Mouse (Mus musculus): ENCODE results near the gene Slc35e4.
A peak's percentile ranks its signal among the peaks of the same experiment; 100 is the strongest.

Gene Slc35e4

DNA sequence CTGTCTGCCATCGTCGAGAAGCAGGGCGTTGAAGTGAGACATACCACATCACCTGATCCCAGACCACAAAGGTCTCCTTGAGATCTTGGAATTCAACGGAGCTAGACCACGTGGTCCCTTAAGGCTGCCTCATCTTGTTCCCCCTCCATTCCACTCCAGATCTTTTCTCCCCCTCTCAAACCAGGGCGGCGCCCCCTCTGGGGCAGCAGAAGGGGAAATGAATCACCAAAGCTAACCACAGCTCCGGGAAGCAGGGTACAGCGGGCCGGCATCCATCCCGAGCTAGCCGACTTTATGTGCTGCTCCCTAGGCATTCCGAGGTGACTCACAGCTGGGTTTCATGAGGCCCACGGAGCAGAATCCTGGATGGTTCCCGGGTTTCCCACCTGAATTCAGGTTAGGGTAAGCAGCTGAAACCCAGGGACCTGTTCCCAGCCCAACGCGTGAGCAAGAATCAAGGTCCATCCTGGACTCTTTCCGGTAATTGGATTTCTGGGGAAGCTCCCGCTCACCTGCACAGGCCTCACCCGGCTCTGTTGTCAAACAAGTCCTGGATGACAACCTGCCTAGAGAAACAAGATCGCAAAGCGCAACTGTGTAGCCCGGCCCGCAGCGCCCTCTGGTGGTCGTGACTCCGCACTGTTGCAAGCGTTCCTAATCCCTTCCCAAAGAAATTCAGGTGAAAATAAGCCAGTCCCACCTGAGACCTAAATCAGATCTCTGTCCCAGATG, at the start of gene Slc35e4:
Slc35e4 (minus strand) TSS at position 556 of the 732 bp plus-strand sequence.
- DNase-seq (ENCODE audit: low read depth, low spot score), result peak; percentile 90

DNA sequence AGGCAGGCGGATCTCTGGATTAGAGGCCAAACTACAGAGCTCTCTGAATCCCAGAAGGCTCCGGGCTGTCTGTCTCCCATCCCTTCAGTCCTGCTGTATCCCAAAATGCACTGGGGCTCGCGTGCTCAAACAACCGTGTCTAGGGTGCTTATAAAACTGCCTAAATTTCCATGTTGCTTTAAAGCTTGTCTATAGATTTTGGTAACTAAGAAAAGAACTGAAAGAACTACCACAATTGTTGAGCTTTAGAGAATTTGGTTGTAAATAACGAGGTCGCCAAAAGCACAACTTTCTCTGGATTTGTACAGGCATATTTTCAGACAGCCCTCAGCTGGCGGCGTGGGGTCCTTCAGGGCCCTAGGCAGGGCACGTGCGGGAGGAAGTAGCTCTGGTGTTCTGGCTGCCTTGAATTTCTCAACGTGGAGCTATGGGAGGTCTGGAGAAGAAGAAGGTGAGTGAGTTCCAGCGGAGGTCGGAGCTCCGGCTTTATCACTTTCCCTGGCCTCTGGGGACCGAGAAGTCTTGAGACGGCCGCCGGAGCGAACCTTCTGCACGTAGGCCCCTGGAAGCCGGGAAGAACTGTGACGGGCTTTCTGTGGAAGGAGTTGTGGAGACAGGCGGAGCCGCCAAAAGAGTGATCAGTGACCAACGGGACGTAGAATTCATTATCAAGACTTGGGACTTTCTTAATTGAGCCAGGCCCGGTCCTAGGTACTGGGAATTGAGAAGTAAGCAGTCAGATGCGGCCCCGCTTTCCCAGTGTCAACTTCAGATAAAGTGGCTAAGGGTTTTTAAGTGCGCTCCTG, 49.3 kb upstream of the Slc35e4 start, which contains the start of gene Pes1:
Pes1 (plus strand) TSS at position 366 of the 806 bp plus-strand sequence.
- peak; percentile 96 for DNase-seq (ENCODE audit: low read depth, low spot score)

DNA sequence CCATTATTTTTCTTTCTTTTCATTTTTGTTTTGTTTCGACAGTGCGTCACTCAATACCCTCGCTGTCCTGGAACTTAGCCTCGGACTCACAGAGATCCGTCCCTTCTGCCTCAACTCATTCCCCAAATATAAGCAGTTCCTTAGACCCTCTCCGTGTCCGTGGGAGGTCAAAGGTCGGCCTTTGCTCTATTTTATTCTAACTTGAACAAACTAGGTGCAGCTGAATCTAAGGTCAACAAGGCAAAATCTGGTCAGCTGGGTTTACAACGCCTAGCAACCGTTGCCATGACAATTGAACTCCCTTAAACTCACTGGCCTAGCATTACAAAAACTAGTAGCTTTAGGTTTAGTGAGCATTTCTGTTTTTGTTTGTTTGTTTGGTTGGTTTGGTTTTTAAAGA, 48.7 kb upstream of the Slc35e4 start:
- DNase-seq (ENCODE audit: low read depth, low spot score), result peak; percentile 90

DNA sequence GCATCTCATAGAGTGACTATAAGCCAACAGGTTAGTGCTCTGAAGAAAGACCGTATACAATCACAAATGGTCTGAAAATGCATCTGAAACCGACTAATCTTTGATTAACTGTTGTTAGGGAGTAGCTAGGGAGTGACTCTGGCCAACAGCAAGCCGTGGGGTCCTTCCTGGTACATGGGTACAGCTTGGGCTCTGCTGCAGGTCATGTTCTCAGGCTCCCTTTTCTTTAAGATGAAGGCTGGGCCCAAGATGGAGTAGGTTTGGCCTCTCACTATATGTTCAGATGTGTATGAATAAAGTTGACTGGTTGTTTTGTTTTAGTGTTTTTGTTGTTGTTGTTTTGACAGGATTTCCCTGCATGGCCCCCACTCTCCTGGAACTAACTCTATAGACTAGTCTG, 47.3 kb upstream of the Slc35e4 start:
- no peak for DNase-seq (ENCODE audit: low read depth, low spot score)

DNA sequence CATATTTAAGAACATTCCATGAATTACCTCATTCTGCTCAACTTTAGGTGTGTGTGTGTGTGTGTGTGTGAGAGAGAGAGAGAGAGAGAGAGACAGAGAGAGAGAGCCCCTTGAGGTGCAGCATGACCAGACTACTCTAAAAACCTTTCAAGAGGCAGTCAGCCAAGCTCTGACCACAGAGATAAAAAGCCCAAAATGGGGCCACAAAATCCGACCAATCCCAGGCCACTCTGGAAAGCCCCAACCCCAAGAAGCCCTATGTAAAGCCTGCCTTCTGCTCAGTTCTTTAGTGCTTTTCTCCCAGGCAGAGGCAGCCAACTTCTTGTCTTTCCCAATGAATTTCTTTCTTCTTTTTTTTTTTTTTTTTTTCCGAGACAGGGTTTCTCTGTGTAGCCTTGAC, 46.4 kb upstream of the Slc35e4 start:
- DNase-seq (ENCODE audit: low read depth, low spot score), result no peak

DNA sequence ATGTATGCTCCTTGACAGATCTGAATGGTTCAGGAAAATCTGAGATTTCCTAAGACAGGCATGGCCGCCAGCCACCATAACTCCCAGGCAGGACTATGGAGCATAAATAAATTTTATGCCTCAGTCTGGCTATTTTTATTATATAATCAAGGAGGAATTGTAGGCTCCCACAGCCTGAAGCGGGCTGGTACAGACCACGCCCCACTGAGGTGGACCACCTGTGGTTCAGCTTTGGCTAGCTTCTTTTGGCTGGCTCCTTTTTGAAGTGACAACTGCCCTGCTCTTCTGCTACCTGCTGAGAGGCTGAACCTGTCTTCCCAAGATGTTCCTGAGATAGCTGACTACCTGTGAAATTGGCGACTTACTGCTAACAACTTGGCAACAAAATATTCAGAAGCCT, 40.9 kb upstream of the Slc35e4 start:
- DNase-seq (ENCODE audit: low read depth, low spot score), result peak; percentile 87

DNA sequence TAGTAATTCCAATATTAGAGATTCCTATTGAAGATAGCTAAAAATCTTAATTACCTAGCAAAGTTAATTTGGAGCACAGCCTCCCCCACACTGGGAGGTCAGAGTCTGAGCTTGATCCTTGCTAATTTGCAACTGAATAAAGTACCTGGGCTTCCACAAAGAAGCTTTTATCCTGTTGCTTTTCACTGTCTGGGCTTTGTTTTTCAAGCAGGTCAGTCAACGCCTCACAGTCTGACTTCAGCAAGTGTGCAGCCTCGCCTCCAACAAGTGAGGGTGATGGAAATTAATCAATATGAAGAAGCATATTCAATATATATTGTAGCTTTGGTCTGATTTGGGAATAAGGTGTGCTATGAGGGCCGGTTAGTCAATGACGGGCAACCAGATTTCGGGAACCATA, 40.4 kb upstream of the Slc35e4 start:
- DNase-seq (ENCODE audit: low read depth, low spot score), result peak; percentile 88

DNA sequence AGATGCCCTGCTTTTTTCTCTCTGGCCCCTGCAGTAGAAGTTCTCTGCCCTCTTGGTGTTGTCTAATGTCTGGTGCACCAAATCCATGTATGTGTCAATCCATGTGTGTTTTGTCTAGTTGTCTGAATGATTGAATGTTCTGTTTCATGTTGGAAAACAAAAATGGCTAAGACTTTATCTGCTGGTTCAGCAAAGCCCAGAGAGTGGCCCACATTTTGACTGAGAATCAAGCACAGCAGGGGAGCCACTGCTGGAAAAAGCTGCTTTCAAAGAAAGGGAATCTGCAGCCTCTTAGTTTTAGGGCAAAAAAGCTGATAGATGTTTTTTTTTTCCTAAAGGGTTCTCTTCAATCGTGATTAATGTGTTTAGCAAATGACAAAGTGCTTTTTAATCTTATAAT, 31.9 kb upstream of the Slc35e4 start:
- no peak for DNase-seq (ENCODE audit: low read depth, low spot score)

DNA sequence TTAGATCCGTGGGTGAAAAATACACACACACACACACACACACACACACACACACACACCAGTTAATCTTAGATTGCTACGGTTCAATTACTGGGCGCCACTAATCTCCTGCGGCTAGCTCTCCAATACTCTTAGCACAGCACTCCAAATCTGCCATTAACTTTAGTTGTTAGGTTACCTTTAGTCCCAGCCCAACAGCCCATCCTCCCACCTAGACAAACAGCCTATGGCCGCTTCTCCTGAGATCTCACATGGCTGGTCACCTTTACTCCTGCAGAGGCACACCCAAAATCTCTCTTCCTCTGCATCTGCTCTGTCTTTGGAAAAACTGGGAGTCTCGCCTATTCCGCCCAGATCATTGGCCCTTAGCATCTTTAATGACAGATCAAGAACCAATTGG, 26.9 kb upstream of the Slc35e4 start:
- no peak for DNase-seq (ENCODE audit: low read depth, low spot score)

DNA sequence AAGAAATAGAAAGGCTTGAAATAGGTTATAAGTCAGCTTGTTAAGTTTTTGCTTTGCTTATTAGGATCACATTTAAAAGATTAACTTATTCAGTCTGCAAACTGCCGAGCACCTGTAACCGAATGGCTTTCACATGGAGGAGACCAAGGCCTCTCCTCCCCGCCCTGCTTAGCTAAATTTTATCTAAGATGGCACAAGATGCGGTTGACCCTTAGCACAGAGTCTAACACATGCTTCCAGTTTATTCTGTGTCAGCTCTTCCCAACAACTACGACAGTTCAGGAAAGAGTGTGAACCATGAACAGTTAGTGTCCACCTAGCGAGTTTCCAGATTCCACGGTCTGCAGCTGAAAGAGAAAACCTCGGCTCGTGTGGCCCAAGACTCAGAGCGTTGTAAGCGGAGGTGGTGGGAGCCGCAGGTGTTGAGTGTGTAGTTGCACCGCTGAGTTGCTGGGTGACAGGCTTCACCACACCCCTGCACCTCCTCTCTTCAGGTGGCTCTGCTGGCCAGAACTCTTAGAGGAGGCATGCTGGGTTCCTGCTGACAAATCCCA, 22.9 kb upstream of the Slc35e4 start:
- DNase-seq (ENCODE audit: low read depth, low spot score), result no peak

DNA sequence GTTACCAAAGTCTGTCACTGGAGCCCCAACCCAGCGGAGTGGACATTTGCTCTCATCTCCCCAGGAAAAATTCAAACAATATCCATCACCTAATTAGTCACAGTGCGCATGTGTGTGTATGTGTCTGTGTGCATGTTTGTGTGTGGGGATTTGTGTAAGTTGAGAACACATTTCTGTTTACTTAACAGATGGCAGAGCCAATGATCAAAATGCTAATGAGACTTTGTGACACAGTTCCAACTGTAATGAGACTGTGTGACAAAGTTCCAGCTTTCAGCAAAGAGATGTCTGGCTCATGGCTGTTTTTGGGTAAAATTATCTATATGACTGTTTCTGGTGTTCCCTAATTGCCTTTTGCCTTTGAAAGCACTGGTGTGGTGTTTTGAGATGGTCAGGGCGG, 21.9 kb upstream of the Slc35e4 start:
- DNase-seq (ENCODE audit: low read depth, low spot score), result no peak

DNA sequence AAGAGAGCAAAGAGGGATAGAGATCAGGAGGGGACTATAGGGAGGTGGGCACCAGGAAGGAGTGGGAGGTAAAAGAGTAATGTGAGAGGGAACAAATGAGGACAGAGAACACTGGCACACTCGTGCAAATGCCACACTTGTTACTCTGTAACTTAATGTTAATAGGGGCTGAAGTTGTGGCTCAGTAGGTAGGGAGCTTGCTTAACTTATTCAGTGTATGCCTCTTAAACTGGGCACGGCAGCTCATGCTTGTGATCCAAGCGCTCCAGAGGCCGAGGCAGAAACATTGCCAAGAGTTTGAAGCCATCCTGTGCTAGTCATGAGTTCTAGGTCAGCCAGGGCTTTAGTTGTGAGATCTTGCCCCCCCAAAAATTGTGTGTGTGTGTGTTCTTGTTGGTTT, 20.7 kb upstream of the Slc35e4 start:
- no peak for DNase-seq (ENCODE audit: low read depth, low spot score)

DNA sequence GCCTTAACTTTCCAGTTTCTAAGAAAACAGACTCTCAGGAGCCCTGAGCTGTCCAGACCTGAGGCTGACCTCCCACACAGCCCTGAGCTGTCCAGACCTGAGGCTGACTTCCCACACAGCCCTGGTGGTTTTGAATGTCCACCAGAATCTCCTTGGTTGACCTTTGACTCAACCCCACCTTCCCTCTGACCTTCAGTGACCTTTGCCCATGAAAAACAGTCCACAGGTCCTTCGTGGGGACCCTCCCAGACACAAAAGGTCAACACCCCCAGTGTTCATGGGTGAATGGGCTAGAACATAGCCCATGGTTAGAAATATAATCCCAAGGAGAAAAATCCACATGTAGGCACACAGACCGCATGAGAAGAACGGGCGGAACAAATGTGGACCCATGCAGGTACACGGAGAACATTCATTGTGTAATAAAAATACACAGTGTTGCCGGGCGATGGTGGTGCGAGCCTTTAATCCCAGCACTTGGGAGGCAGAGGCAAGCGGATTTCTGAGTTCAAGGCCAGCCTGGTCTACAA, 19.4 kb upstream of the Slc35e4 start:
- DNase-seq (ENCODE audit: low read depth, low spot score), result no peak

DNA sequence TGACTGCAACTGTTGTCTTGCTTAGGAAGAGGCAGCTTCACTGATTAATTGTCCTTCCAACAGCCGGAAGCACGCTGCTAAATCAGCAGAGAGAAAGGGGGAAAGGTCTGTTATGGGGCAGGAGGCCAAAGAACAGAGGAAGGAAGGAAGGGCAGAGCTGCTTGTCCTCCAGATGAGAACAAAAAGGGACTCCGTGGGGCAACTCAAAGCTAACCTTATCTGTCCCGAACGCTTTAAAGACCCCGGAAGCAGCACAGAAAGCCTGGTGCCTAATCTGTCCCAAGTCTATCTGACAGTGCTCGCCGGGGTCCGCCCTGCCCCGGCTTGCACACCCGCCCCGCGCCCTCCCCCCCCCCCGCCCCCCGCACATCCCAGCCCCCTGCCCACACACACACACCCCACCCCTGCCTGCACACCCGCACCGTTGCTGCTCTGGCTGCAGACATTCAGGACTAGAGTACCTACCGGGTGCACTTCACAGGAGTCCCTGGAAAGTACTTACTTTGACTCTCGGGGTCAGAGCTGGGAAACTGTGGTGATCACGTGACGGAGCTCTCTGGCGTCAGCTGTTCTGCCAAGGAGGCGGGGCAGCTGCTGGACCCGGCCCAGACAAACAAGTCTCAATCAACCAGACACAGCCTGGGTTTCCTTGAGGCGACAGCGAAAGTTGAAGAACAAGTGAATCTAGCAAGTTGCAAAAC, 17.2 kb upstream of the Slc35e4 start, which contains the start of gene Tcn2:
Tcn2 (minus strand) TSS at position 649 of the 701 bp plus-strand sequence.
- DNase-seq (ENCODE audit: low read depth, low spot score), result peak; percentile 89

DNA sequence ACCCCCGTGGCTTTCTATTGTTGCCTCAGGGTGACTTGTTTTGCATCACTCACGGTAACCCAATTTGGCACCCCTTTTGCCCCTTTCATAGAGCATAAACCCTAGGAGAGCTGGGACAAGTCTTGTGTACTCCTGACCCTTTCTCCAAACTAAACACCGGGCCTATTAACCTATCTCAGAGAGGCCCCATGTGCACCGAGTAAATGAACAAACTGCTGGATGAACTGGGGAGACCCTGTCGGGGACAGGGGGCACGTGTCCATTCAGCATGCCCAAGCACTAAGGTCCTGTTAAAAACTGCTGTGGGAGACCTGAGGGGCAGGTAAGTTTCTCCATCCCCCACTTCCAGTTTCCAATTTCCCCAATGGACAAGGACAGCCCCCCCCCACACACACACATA, 16.5 kb upstream of the Slc35e4 start:
- no peak for DNase-seq (ENCODE audit: low read depth, low spot score)

DNA sequence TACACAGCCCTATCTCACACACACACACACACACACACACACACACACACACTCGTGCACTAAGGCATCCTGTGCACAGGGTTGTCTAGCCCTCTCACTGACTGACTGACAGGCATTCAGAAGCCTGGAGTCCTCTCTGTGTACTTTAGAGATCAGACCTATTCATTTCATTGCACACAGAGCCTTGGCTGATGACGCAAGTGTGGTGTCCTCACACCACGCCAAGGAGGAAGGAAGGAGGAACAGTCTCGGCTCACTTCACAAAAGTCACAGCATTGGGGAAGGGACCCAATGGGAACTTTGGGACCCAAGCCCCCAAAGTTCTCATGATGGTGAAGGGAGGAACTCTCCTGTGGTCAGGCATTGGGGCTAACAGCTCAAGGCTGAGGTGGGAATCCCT, 15.6 kb upstream of the Slc35e4 start:
- DNase-seq (ENCODE audit: low read depth, low spot score), result no peak

DNA sequence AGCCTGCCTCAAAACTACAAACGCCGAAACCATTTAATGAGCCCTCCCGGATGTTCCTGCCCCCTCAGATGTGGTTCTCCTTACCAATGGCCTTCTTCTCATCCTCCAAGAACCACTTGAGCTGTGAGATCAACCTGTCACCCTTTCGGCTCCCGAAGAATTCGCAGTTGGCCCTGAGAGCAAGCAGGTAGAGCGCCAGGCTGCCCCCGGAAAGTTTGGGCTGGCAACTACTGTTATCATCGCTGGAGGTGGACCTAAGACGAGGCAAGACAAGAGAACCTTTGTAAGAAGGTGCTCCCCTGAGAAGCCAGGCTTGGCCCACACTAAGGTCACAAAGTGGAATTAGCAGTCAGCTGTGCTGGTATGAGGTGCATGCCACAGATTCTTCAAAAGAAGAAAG, 11.5 kb upstream of the Slc35e4 start:
- no peak for DNase-seq (ENCODE audit: low read depth, low spot score)

DNA sequence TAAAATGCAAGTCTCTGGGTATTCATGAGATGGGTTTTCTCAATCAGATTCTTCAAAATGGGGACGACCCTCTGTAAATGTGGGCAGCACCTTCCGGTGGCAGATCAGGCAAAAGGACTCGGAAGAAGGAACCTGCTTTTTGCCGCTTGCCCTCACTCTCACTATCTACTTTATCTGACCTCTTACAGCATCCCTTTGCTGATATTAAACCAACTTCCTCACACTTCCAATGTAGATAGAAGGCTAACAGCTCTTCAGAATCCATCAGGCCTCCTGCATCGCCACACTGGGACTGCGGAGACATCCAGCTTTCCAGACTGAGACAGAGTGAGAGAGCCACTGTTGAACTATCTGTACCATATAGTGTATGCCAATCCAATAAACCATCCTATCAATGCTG, 8.3 kb upstream of the Slc35e4 start:
- DNase-seq (ENCODE audit: low read depth, low spot score), result no peak

DNA sequence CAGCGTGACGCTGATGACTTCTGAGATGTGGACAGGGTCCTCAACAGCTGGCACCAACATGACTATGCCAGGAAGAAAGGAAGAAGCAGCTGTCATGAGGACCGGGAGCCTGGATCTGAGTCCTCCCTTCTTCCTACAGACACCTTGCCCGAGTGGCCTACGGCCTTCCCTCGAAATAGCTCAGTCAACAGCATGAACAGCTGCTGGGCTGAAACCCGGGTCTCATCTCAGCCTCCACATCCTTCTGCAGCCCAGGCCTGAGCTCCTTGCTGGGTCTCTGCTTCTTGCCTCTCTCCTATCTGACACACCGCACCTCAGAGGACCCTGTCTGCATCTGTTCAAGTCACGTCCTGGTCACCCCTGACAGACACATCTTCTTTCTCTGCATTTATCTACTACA, 7.7 kb upstream of the Slc35e4 start:
- DNase-seq (ENCODE audit: low read depth, low spot score), result no peak

DNA sequence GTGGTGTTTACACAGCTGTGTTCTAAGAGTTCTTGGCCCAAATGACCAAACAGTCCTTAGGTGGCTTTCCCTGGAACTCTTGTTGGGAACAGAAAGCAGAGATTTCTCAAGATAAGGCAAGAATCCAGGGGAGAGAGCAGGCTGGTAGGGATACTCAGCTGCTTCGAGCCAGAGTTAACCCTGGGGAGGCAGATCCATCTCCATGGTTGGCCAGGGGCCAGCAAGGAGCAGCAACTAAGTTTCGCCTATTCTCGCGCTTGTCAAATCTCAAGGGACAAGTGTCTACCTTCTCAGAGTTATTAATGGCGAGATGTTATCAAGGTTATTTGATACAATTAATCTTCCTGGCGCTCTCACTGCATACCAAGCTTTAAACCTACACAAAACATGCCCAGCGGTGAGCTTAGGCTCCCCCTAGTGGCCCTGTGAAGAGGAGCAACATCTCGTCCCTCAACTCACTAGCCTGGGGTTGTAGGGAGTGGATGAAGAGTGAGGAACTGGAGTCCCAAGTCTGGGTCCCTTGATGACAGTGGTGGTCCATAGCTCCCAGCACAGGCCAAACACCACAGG, 6.9 kb upstream of the Slc35e4 start:
- peak; percentile 74 for DNase-seq (ENCODE audit: low read depth, low spot score)

DNA sequence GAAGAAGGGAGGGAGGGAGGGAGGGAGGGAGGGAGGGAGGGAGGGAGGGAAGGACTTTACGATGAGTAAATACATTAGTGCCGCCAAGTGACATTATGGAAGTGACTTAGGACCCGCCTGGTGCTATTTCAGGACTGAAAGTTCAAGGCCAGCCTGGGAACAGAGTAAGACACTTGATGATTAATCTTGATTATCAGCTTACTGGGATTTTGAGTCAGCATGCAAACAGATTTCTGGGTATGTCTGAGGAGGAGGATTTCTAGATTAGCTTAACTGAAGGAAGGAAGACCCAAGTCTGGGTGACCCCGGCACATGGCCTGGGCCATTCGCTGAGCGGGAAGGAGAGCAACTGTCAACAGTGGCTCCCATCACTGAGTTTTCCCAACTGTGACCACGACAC, 6.0 kb upstream of the Slc35e4 start:
- no peak for DNase-seq (ENCODE audit: low read depth, low spot score)

All from ES-CJ7 (cell line).